Mouse (Mus musculus) layer of hippocampus, postnatal 10 days (tissue): ENCODE measurements around the gene Col4a1. TPM values are rescaled to one million over a fixed set of nuclear protein-coding genes. Genes with fewer than 3 reads are reported as not detected.

Source experiments
- total RNA-seq, 2 experiments: library from RNA; stranded (reverse); gene quantifications; 2 replicates each; pipeline ENCODE4 v1.2.3; 2021

Col4a1 gene
- total RNA-seq, 2 experiments from 2014 or later, result 125 to 139 TPM

Other genes with a start within 250 kb of the Col4a1 start
- gene Col4a2, start within 50 bp of the Col4a1 start, total RNA-seq, result 10 to 100 TPM; 86.4 to 93.6 TPM
- gene Rab20, start 165.9 kb upstream of the Col4a1 start, total RNA-seq, result under 1 TPM; 0.71 to 0.94 TPM
- gene Naxd, start 184.7 kb upstream of the Col4a1 start, total RNA-seq, result 10 to 100 TPM; 52.7 to 67.3 TPM
- 10 to 100 TPM; 26.1 to 28.6 TPM for gene Cars2, start 238.0 kb upstream of the Col4a1 start, total RNA-seq
- 10 to 100 TPM; 35.6 to 39.5 TPM for gene Ing1, start 242.7 kb upstream of the Col4a1 start, total RNA-seq